Mouse (Mus musculus) neutrophil, adult 59 days (primary cell): ENCODE data around the gene F13b. TPM values are rescaled to one million over a fixed set of nuclear protein-coding genes. Genes with fewer than 3 reads are reported as not detected.

ENCODE experiments used
- total RNA-seq, 2 experiments: library from RNA; stranded (reverse); gene quantifications; 1 replicate in 1 of 2; 2 replicates in 1 of 2; pipeline ENCODE4 v1.2.4; 2023

F13b gene
- not detected for total RNA-seq

DNA sequence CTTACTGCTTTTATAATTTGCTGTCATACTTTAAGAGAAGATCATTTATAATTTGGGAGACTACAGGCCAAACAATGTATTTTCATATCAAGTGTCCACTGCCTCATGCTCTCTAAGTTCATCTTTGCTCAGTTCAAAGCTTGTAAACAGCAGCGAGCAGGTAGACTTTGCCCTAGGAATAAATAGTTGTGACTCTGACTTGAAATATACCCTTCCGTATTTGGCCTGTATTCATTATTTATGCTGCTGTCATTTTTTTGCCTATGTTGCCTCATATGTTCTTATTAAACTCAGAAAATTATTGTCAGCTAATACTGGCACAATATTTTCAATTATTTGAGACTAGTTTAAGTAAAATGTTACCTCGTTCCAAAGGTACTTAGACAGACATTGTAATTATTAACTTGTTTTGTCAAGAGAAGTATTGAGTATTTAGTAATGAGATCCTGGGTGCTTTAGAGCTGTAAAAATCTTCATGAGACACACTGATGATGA is at the start of gene F13b:
F13b (plus strand) TSS at position 445 of the 495 bp plus-strand sequence.

GRCm38 (mm10) chr1:139454340-139455225 is 46.9 kb upstream of the F13b start, which contains the start of gene Aspm:
TSS of gene Aspm (plus strand) at chr1:139454772.

GRCm38 (mm10) chr1:139560024-139560423 is 58.5 kb downstream of the F13b start, which contains the start of gene Cfhr1:
TSS of gene Cfhr1 (minus strand) at chr1:139560272.

Other genes starting within 250 kb of the F13b start
- gene Crb1, start 124.6 kb upstream of the F13b start, total RNA-seq, result not detected
- gene Zbtb41, start 79.4 kb upstream of the F13b start, total RNA-seq, result 1 to 10 TPM; 8.1 to 8.9 TPM
- 10 to 100 TPM; 28.6 to 29.5 TPM for gene Aspm, start 46.9 kb upstream of the F13b start, total RNA-seq
- not detected for gene Cfhr1, start 58.6 kb downstream of the F13b start, total RNA-seq